Mouse (Mus musculus) intestine, postnatal 0 days (tissue): ENCODE measurements around the gene Pou4f1. TPM values are rescaled to one million over a fixed set of nuclear protein-coding genes. Genes with fewer than 3 reads are reported as not detected.

ENCODE experiments used
- ATAC-seq: fragments of 200-750 bp; cut with Nextera tagmentation; 2 replicates; pipeline ENCODE4 v1.8.0; 2017; ENCODE audit warnings: mild to moderate bottlenecking, moderate TSS enrichment, moderate library complexity
- H3K27ac ChIP-seq: fragments of 300-500 bp; sonication (generic); 2 replicates; pipeline ENCODE4 v1.5.1; 2014; ENCODE audit warnings: mild to moderate bottlenecking, low read depth, low read length, moderate library complexity
- H3K27me3 ChIP-seq: fragments of 300-500 bp; sonication (generic); replicated peaks from 2 replicates; pipeline ENCODE4 v1.6.1; 2014; ENCODE audit warnings: low read length, mixed read lengths; ENCODE audit not compliant: control insufficient read depth, insufficient read depth
- H3K36me3 ChIP-seq: fragments of 300-500 bp; sonication (generic); 2 replicates; pipeline ENCODE4 v1.6.1; 2014; ENCODE audit warnings: mild to moderate bottlenecking, moderate library complexity; ENCODE audit not compliant: control insufficient read depth, insufficient read depth
- H3K4me1 ChIP-seq: fragments of 300-500 bp; sonication (generic); replicated peaks from 2 replicates; pipeline ENCODE4 v1.6.1; 2014; ENCODE audit warnings: antibody characterized with exemption, low read length, mixed read lengths; ENCODE audit not compliant: control insufficient read depth, insufficient read depth
- H3K4me2 ChIP-seq: fragments of 300-500 bp; sonication (generic); replicated peaks from 2 replicates; pipeline ENCODE4 v1.6.1; 2014; ENCODE audit warnings: low read depth, mild to moderate bottlenecking, moderate library complexity
- H3K4me3 ChIP-seq: fragments of 300-500 bp; sonication (generic); 2 replicates; pipeline ENCODE4 v1.5.1; 2014; ENCODE audit warnings: low read depth, low read length
- H3K9ac ChIP-seq: fragments of 300-500 bp; sonication (generic); 2 replicates; pipeline ENCODE4 v1.6.1; 2014; ENCODE audit warnings: mild to moderate bottlenecking, low read depth, low read length
- H3K9me3 ChIP-seq: fragments of 300-500 bp; sonication (generic); 2 replicates; pipeline ENCODE4 v1.6.1; 2016; ENCODE audit warnings: mixed run types; ENCODE audit not compliant: control insufficient read depth
- CTCF ChIP-seq: sonication (generic); IDR thresholded peaks from 2 replicates; pipeline ENCODE4 v1.5.1; 2016; ENCODE audit warnings: low read depth, mild to moderate bottlenecking, control low read depth, antibody characterized with exemption, moderate library complexity
- WGBS: fragments of 180-500 bp; shearing (Covaris S2); extraction: QIAGEN DNeasy Blood & Tissue Kit; methylation state at CpG from one replicate; pipeline ENCODE4 v1.1.7; 2014; 5-methylcytosine and 5-hydroxymethylcytosine counted together
- polyA plus RNA-seq: library from polyadenylated mRNA; unstranded; fragments of >200 nt; fragmentation: Nextera tagmentation; extraction: Ambion mirVana; gene quantifications from 2 replicates; pipeline ENCODE4 v1.2.1, GENCODE M21; 2015

Pou4f1 gene
- polyA plus RNA-seq, 1 experiment from 2014 or later = 0.25 TPM

DNA sequence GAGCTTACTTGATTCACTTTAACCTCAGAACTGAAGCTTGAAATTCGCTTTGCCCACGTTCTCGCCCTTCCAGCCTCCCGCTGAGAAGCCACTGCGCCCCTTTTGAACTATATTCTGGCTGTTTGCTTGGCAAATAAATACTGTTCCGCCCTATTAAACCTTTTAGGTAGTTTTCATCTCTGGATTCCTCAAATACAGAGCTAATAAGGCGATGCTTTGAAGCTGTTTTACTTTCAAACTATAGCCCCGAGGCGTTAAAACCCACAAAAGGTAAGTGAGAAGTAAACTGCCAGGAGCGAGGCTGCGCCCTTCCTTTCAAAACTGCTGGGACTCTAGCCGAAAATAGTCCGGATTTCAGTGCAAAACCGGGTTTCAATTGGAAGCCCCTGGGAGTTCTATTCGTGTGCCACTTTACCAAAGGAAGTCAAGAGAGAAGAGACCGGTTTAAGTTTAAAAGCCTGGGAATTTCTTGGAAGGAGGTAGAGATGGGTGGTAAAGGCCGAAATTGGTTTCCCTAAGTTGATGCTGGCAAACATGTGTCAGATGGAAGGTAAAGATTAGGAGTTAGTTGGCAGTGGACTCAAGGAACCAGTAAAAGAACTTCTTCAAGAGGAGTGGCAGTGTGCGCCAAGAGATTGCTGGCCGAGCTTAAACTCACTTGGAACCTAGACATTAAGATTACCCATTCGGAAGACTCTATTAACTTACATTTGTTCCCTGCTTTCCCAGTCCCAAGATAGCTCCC is 9.7 kb downstream of the Pou4f1 start:
- TF ChIP-seq CTCF = no peak
- Histone ChIP-seq H3K9me3 (no peaks in the 10 kb centered on the region), H3K9ac (no peak overlapping the region), H3K27ac (no peak overlapping the region), H3K27me3 (peaks cover 79% of the 10 kb centered on the region), H3K36me3 (no peaks in the 10 kb centered on the region), H3K4me3 (no peak overlapping the region), H3K4me2 (no peak overlapping the region), H3K4me1 (no peaks in the 10 kb centered on the region)
- no peak for ATAC-seq
- WGBS = 2% methylated on average over 20 of the region's 20 CpGs

DNA sequence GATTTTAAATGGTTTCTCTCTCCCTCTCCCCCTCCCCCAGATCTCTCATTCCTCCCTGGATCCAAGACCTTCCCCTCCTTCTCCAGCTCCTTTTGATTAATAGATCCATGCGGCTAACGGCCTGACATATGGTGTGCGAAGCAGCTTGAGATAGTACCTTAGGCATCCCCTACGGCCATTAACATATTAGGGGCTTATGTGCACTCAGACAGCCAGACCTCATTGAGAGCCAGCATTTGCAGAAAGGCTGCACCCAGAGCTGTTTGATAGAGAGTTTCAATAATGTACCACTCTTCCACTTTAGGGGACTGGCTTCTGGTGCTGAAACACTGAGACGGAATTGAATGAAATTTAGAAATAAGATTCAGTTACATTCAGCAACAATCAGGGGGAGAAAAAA is 10.8 kb downstream of the Pou4f1 start:
- Histone ChIP-seq H3K4me2 (no peak overlapping the region), H3K36me3 (no peaks in the 10 kb centered on the region), H3K4me3 (no peak overlapping the region), H3K9me3 (no peaks in the 10 kb centered on the region), H3K4me1 (no peaks in the 10 kb centered on the region), H3K27me3 (peaks cover 74% of the 10 kb centered on the region), H3K27ac (no peak overlapping the region), H3K9ac (no peak overlapping the region)
- no peak for TF ChIP-seq CTCF
- WGBS = 5% methylated on average over 5 of the region's 5 CpGs
- ATAC-seq = no peak

DNA sequence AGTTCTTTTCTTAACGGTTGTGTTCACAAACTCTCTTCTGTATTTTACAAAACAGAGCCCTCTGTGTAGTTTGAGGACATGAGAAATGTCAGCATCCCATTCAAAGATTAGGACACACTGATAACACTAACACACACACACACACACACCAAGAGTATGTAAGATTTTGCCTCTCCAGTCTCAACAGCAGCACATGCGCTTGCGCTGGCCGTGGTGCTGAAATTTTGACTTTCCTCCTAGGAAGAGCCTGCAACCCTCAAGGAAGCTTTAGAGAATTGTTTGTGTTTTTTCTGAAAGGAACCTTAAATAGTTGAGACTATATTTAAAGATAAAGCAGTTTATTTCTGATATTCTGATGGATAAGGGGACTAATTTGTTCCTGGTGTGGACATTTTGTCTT is 14.0 kb downstream of the Pou4f1 start:
- Histone ChIP-seq H3K9ac (no peak overlapping the region), H3K4me3 (no peak overlapping the region), H3K9me3 (no peaks in the 10 kb centered on the region), H3K4me1 (no peaks in the 10 kb centered on the region), H3K27me3 (peaks cover 44% of the 10 kb centered on the region), H3K27ac (no peak overlapping the region), H3K36me3 (no peaks in the 10 kb centered on the region), H3K4me2 (no peak overlapping the region)
- TF ChIP-seq CTCF = no peak
- ATAC-seq = no peak
- 13% methylated on average over 4 of the region's 4 CpGs for WGBS

DNA sequence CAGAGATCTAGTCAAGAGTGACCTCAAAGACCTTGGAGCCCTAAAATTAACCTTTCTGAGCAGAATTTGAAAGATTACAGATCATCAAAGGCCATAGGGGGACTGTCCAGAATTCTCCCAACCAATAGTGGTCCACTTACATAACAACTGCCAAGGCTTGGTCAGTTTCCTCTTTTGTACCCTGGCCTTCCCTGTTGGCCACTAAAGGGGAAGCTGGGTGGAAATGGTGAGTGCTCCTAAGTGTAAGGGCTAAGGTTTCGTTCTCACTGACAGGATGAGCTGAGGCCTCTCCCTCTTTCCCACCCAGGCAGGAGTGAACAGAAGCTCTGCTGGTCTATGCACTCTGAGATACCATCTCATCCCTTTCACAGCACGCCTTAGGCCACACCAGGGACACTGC is 33.5 kb downstream of the Pou4f1 start:
- Histone ChIP-seq H3K36me3 (no peaks in the 10 kb centered on the region), H3K9ac (no peak overlapping the region), H3K27ac (no peak overlapping the region), H3K4me1 (no peaks in the 10 kb centered on the region), H3K27me3 (no peaks in the 10 kb centered on the region), H3K4me2 (no peak overlapping the region), H3K9me3 (no peaks in the 10 kb centered on the region), H3K4me3 (no peak overlapping the region)
- ATAC-seq = no peak
- TF ChIP-seq CTCF = no peak
- 48% methylated on average over 2 of the region's 2 CpGs for WGBS

DNA sequence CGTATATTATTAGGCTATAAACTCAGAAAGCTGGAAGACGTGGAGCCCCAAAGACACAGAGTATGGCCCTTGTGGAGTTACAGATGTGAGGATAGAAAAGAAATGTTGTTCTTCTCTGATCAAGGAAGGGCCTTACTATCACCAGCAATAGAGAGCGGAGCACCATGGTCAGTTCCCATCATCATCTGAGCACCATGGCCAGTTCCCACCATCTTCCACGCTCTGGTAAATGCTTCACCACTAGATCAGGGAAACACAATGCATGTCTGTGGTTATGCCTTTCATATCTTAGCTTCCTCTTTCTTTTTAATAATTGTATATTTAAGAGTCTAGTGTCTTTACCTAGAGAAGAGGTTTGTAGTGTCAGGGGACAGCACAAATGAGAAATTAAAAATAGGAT is 37.0 kb downstream of the Pou4f1 start:
- TF ChIP-seq CTCF = no peak
- 57% methylated on average over 4 of the region's 4 CpGs for WGBS
- no peak overlapping the region for H3K27ac ChIP-seq
- no peaks in the 10 kb centered on the region for H3K9me3 ChIP-seq
- H3K4me2 ChIP-seq = no peak overlapping the region
- no peak overlapping the region for H3K4me3 ChIP-seq
- H3K27me3 ChIP-seq = no peaks in the 10 kb centered on the region
- H3K9ac ChIP-seq = no peak overlapping the region
- H3K36me3 ChIP-seq = no peaks in the 10 kb centered on the region
- ATAC-seq = no peak
- no peaks in the 10 kb centered on the region for H3K4me1 ChIP-seq

DNA sequence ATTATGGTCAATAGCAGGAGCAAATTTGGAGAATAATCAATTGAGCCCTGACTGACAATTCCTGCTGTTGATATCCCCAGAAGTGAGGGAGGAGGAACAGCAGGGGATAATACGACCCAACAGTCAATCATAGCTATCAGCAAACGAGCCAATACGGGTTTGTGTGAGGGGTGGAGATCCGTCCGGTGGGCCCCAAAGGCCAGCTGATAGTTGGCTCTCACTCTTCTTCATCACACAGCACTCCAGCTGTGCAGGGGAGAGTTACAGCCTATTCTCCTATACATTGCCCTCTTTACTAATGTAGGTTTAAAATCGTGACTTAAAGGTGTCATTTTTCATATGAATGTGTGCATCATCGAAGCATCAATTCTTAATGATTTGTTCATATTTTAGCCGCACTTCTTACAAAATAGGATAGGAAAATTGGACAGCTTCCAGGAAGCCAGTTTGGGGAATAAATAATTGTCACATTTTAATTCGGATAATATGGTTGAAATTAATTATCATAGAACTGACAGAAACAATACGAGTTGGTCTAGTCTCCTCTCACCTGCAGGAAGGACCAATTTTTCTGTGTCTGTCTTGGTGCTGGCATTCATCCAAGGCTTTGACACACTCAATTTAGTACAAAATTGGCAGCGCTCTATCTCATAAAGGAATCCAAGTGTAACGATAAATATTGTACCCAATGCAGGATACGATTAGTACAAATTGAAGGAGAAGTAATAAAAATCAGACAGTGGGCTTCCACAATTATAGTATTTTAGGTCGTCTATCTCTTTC is 43.9 kb downstream of the Pou4f1 start:
- Histone ChIP-seq H3K4me3 (no peak overlapping the region), H3K4me2 (no peak overlapping the region), H3K4me1 (no peaks in the 10 kb centered on the region), H3K36me3 (no peaks in the 10 kb centered on the region), H3K9ac (no peak overlapping the region), H3K27ac (no peak overlapping the region), H3K9me3 (no peaks in the 10 kb centered on the region), H3K27me3 (no peaks in the 10 kb centered on the region)
- TF ChIP-seq CTCF = no peak
- 67% methylated on average over 14 of the region's 14 CpGs for WGBS
- no peak for ATAC-seq

Other genes with a start within 250 kb of the Pou4f1 start
- gene Rnf219, start 54.6 kb upstream of the Pou4f1 start, polyA plus RNA-seq = 7.0 and 8.4 TPM in 2 replicates